Mouse (Mus musculus) limb, embryonic 14.5 days (tissue): ENCODE measurements around the gene Ypel3. TPM values are rescaled to one million over a fixed set of nuclear protein-coding genes. Genes with fewer than 3 reads are reported as not detected.

ENCODE experiments used
- ATAC-seq: fragments of 200-750 bp; cut with Nextera tagmentation; 2 replicates; pipeline ENCODE4 v1.8.0; 2017; ENCODE audit warnings: low read depth, moderate number of reproducible peaks, moderate TSS enrichment; ENCODE audit not compliant: low FRiP score
- DNase-seq: peaks from one replicate; pipeline ENCODE4 v3.0.0-alpha.2; 2015; ENCODE audit warnings: low spot score
- H3K27ac ChIP-seq: fragments of 300-500 bp; sonication (generic); replicated peaks from 2 replicates; pipeline ENCODE4 v1.5.1; 2014; ENCODE audit warnings: low read depth, mild to moderate bottlenecking, low read length, moderate library complexity, mixed read lengths
- H3K27me3 ChIP-seq: fragments of 300-500 bp; sonication (generic); 2 replicates; pipeline ENCODE4 v1.6.1; 2014; ENCODE audit warnings: low read length, mixed read lengths; ENCODE audit not compliant: control insufficient read depth, insufficient read depth
- H3K36me3 ChIP-seq: fragments of 300-500 bp; sonication (generic); 2 replicates; pipeline ENCODE4 v1.6.1; 2014; ENCODE audit warnings: mild to moderate bottlenecking, low read length, moderate library complexity, mixed read lengths; ENCODE audit not compliant: control insufficient read depth, insufficient read depth
- H3K4me1 ChIP-seq: fragments of 300-500 bp; sonication (generic); 2 replicates; pipeline ENCODE4 v1.6.1; 2014; ENCODE audit warnings: antibody characterized with exemption, low read length, mixed read lengths; ENCODE audit not compliant: control insufficient read depth, insufficient read depth
- H3K4me2 ChIP-seq: fragments of 300-500 bp; sonication (generic); replicated peaks from 2 replicates; pipeline ENCODE4 v1.6.1; 2014; ENCODE audit warnings: low read depth, mild to moderate bottlenecking, low read length, moderate library complexity; ENCODE audit not compliant: severe bottlenecking
- H3K4me3 ChIP-seq: fragments of 300-500 bp; sonication (generic); replicated peaks from 2 replicates; pipeline ENCODE4 v1.5.1; 2014; ENCODE audit warnings: low read length
- H3K9ac ChIP-seq: fragments of 300-500 bp; sonication (generic); 2 replicates; pipeline ENCODE4 v1.6.1; 2014; ENCODE audit warnings: mild to moderate bottlenecking, low read depth, low read length, moderate library complexity; ENCODE audit not compliant: severe bottlenecking
- H3K9me3 ChIP-seq: fragments of 300-500 bp; sonication (generic); 2 replicates; pipeline ENCODE4 v1.6.1; 2016; ENCODE audit warnings: low read length; ENCODE audit not compliant: control insufficient read depth
- POLR2A ChIP-seq: fragments of 200-500 bp; IDR thresholded peaks from 2 replicates; pipeline ENCODE4 v1.8.0; 2012; ENCODE audit warnings: inconsistent platforms, mild to moderate bottlenecking, moderate library complexity, borderline replicate concordance; ENCODE audit not compliant: insufficient read depth, insufficient read length; ENCODE audit errors: extremely low read depth
- WGBS: fragments of 180-500 bp; shearing (Covaris S2); extraction: QIAGEN DNeasy Blood & Tissue Kit; methylation state at CpG from one replicate; pipeline ENCODE4 v1.1.7; 2014; 5-methylcytosine and 5-hydroxymethylcytosine counted together
- polyA plus RNA-seq, 2 experiments: library from polyadenylated mRNA; depleted of rRNA in 1 of 2; stranded (reverse) in 1 of 2; unstranded in 1 of 2; fragments of >200 nt; fragmentation: Nextera tagmentation in 1 of 2; extraction: Ambion mirVana in 1 of 2; gene quantifications; 2 replicates each; pipeline versions ENCODE4 v1.2.1 to v1.2.3; 2012 to 2014

The Ypel3 gene
- polyA plus RNA-seq, 2 experiments, result 131 to 144 TPM

GRCm38 (mm10) chr7:126785056-126785455 lies 8.3 kb downstream of the Ypel3 start:
- no peak for DNase-seq

GRCm38 (mm10) chr7:126786142-126786541 lies 9.4 kb downstream of the Ypel3 start:
- no peak overlapping the region for H3K4me3 ChIP-seq
- no peak overlapping the region for H3K4me2 ChIP-seq
- WGBS, result 82% methylated on average over 14 of the region's 14 CpGs
- H3K27ac ChIP-seq, result no peak overlapping the region
- no peaks in the 10 kb centered on the region for H3K27me3 ChIP-seq
- DNase-seq (no peak), ATAC-seq (no peak)
- H3K9ac ChIP-seq, result no peak overlapping the region
- no peak for TF ChIP-seq POLR2A
- no peaks in the 10 kb centered on the region for H3K9me3 ChIP-seq
- peaks cover 10% of the 10 kb centered on the region for H3K4me1 ChIP-seq
- peaks cover 66% of the 10 kb centered on the region for H3K36me3 ChIP-seq

More at GRCm38 (mm10) chr7:126785056-126785455, 8.3 kb downstream of the Ypel3 start:
- Histone ChIP-seq H3K36me3 (peaks cover 63% of the 10 kb centered on the region), H3K9ac (no peak overlapping the region), H3K27ac (no peak overlapping the region), H3K4me2 (no peak overlapping the region), H3K9me3 (no peaks in the 10 kb centered on the region), H3K4me3 (no peak overlapping the region), H3K27me3 (no peaks in the 10 kb centered on the region), H3K4me1 (peaks cover 14% of the 10 kb centered on the region)
- ATAC-seq, result no peak
- TF ChIP-seq POLR2A, result no peak
- 53% methylated on average over 4 of the region's 4 CpGs for WGBS

GRCm38 (mm10) chr7:126789141-126789540 lies 12.4 kb downstream of the Ypel3 start:
- no peaks in the 10 kb centered on the region for H3K27me3 ChIP-seq
- no peaks in the 10 kb centered on the region for H3K9me3 ChIP-seq
- WGBS, result 90% methylated on average over 4 of the region's 4 CpGs
- ATAC-seq (no peak), DNase-seq (no peak)
- peaks cover 10% of the 10 kb centered on the region; the same call in 1 of the 2 replicates for H3K4me1 ChIP-seq
- H3K27ac ChIP-seq, result no peak overlapping the region
- H3K4me3 ChIP-seq, result no peak overlapping the region
- no peak overlapping the region for H3K4me2 ChIP-seq
- no peak for TF ChIP-seq POLR2A
- H3K36me3 ChIP-seq, result peaks cover 65% of the 10 kb centered on the region
- H3K9ac ChIP-seq, result no peak overlapping the region

GRCm38 (mm10) chr7:126791851-126792720 lies 15.3 kb downstream of the Ypel3 start, which contains the start of gene Ppp4c:
Gene Ppp4c (minus strand): TSS chr7:126792496.
- Histone ChIP-seq H3K4me1 (peaks cover 12% of the 10 kb centered on the region; the same call in 1 of the 2 replicates), H3K27ac (peak within 1 kb of the TSS; percentile 96), H3K36me3 (peaks cover 65% of the 10 kb centered on the region), H3K4me3 (peak within 1 kb of the TSS; percentile 73), H3K4me2 (peak within 1 kb of the TSS; percentile 61), H3K9me3 (no peaks in the 10 kb centered on the region), H3K9ac (peak within 1 kb of the TSS; percentile 84), H3K27me3 (no peaks in the 10 kb centered on the region)
- under 1% methylated on average over 71 of the region's 83 CpGs for WGBS
- peak; percentile 98 for DNase-seq
- peak; percentile 93 for ATAC-seq
- TF ChIP-seq POLR2A, result 0 out of 2 replicates have a peak, but pooled peaks have one; percentile 48

- Histone ChIP-seq H3K4me3 (peak overlapping the region; percentile 73), H3K27ac (peak overlapping the region; percentile 96), H3K4me2 (peak overlapping the region; percentile 61), H3K36me3 (peaks cover 65% of the 10 kb centered on the region), H3K27me3 (no peaks in the 10 kb centered on the region), H3K9ac (peak overlapping the region; percentile 35; the same call in 1 of the 2 replicates), H3K9me3 (no peaks in the 10 kb centered on the region), H3K4me1 (peaks cover 20% of the 10 kb centered on the region)
- 31% methylated on average over 11 of the region's 11 CpGs for WGBS
- DNase-seq (no peak), ATAC-seq (peak; percentile 1; the same call in 1 of the 2 replicates)
- no peak for TF ChIP-seq POLR2A
Measured at GRCm38 (mm10) chr7:126792721-126793443, 16.1 kb downstream of the Ypel3 start.
